Mouse (Mus musculus) cerebellum, adult 2 months (tissue): ENCODE results near the gene Uqcc1. TPM values are rescaled to one million over a fixed set of nuclear protein-coding genes. Genes with fewer than 3 reads are reported as not detected.
"Not testable (repeated sequence)": the region's sequence is repeated elsewhere in the genome, so short reads cannot be mapped to it uniquely, and the experiment has no call there.

Source experiments
- DNase-seq, 2 experiments: peaks; one replicate each; pipeline ENCODE4 v3.0.0; 2021
- H3K27ac ChIP-seq: fragments of 200-500 bp; 2 replicates; pipeline ENCODE4 v1.5.1; 2012; ENCODE audit warnings: low read length, control low read depth, inconsistent platforms; ENCODE audit not compliant: insufficient read depth
- H3K27me3 ChIP-seq: fragments of 200-500 bp; 2 replicates; pipeline ENCODE4 v1.6.1; 2012; ENCODE audit warnings: inconsistent platforms, mild to moderate bottlenecking, low read length, moderate library complexity; ENCODE audit not compliant: control insufficient read depth, insufficient read depth
- H3K4me1 ChIP-seq: fragments of 200-500 bp; 2 replicates; pipeline ENCODE4 v1.6.1; 2011; ENCODE audit warnings: low read length; ENCODE audit not compliant: control insufficient read depth, insufficient read depth
- H3K4me3 ChIP-seq: fragments of 200-500 bp; replicated peaks from 2 replicates; pipeline ENCODE3; 2011; ENCODE audit warnings: mild to moderate bottlenecking, low read depth, low read length, control low read depth; ENCODE audit not compliant: insufficient read depth
- CTCF ChIP-seq: fragments of 200-500 bp; IDR thresholded peaks from 2 replicates; pipeline ENCODE4 v1.5.1; 2011; ENCODE audit warnings: low read depth, mild to moderate bottlenecking, control low read depth, low read length, moderate library complexity, borderline replicate concordance; ENCODE audit not compliant: insufficient read depth
- POLR2A ChIP-seq: fragments of 200-500 bp; IDR thresholded peaks from 2 replicates; pipeline ENCODE4 v1.6.1; 2011; ENCODE audit warnings: low read length, control low read depth, borderline replicate concordance; ENCODE audit not compliant: insufficient read depth
- WGBS: fragments of 180-500 bp; shearing (Covaris S2); methylation state at CpG from one replicate; pipeline ENCODE4 v1.1.7; 2018; 5-methylcytosine and 5-hydroxymethylcytosine counted together
- polyA plus RNA-seq: library from polyadenylated mRNA; depleted of rRNA; stranded (reverse); fragments of >200 nt; gene quantifications from 2 replicates; pipeline ENCODE4 v1.2.3, GENCODE M21; 2012

Uqcc1 gene
- polyA plus RNA-seq, 1 experiment: 95.8 TPM

DNA sequence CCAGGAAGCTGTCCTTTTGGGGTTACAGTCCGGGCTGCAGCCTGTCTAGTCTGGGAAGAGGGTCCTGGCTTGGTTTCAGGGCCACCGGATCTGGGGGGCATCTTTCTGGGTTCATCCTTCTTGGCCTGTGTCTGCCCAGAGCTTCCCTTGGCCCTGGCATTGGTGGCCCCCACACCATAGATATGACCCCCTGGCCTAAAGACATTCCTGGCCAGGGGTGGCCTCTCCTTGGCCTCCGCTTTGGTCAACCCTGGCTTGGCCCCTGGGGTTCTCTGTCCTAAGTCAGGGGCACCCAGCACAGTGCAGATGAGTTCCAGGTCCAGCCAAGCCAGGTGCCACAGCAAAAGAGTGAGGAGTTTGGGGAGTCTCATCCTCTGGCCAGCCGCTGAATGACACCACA, 14.6 kb upstream of the Uqcc1 start:
- H3K27me3 ChIP-seq: no peaks in the 10 kb centered on the region
- H3K27ac ChIP-seq: no peak overlapping the region

DNA sequence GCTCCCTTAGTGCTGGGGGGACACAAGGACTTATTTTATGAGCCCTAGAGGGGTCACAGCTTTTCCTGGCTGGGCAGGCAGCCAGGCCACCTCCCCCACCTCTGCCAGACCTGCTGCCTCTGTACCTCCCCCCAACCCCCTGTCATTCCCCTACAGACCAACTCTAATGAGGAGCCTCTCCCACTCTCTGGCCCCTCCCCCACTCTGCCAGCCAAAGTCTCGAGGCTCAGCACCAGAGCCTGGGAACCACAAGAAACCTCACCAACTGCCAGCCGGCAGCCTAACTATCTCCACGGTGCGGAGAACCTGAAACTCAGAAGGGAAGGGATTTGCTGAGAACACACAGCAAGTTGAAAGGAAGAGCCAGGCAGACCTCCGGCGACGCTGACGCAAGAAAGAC, 13.4 kb upstream of the Uqcc1 start:
- H3K27ac ChIP-seq: no peak overlapping the region
- no peak overlapping the region for H3K4me3 ChIP-seq
- DNase-seq: no peak
- WGBS: 8% methylated on average over 8 of the region's 8 CpGs
- TF ChIP-seq CTCF (no peak), POLR2A (no peak)
- H3K27me3 ChIP-seq: no peaks in the 10 kb centered on the region
- H3K4me1 ChIP-seq: no peaks in the 10 kb centered on the region

More for the DNA sequence above, 14.6 kb upstream of the Uqcc1 start:
- no peak for DNase-seq
- H3K4me1 ChIP-seq: no peaks in the 10 kb centered on the region
- WGBS: 72% methylated on average over 4 of the region's 4 CpGs
- H3K4me3 ChIP-seq: no peak overlapping the region
- TF ChIP-seq CTCF: no peak
- TF ChIP-seq POLR2A: no peak

DNA sequence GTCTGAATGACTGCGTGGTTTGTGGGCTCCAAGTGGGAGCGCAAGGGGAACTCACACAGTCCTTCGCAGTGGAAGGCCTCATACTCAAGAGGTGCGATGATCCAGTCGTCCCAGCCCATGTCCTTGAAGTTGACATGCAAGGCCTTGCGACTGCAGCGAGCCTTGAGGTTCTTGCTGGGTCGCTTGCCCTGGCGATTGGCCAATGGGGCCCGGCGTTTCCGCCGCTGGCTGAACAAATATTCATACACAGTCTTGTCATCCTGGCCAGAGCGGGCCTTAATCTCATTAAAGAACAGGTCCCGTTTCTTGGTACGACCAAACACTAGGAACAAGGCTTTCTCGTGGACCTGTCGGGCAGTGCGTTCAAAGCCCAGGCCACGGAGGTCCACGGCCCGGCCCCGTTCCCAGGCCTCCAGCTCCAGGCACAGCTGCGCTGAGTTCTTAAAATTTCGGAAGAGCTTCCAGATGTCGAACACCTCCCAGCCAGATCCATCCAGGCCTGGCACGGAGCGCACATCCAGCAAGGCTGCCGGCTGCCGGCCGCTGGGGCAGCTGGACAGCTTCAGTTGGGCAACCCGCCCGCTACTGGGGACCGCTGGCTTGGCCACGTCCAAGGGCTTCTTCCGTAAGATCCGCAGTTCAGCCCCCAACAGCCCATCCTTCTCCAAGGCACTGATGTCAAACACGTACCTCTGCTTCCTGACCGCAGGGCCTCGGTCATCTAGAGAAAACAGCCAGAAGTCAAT, 11.8 kb upstream of the Uqcc1 start:
- H3K4me1 ChIP-seq: no peaks in the 10 kb centered on the region
- no peak for TF ChIP-seq CTCF
- TF ChIP-seq POLR2A: no peak
- H3K27ac ChIP-seq: no peak overlapping the region
- WGBS: 72% methylated on average over 40 of the region's 40 CpGs
- H3K4me3 ChIP-seq: no peak overlapping the region
- no peak for DNase-seq
- H3K27me3 ChIP-seq: no peaks in the 10 kb centered on the region

DNA sequence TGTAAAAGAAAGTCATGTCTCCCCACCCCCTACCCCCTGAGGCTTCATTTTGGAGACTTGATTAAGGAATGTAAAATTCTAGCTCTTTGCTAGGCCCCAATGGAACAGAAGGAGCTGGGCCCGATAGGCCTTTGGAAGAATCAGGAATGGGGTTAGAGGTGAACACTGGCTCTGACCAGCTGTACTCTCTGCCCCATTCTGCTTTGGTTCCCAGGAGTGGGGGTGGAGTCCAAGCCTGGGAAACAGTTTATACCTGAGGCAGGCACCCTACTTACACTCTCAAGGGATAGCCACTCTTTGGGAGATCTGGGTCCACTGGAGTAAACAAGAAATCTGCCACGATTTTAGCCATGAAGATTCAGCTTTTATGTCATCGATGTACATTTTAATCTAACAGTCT, 10.6 kb upstream of the Uqcc1 start, which contains the start of gene Gm15557:
Gene Gm15557, plus strand, starts transcription at position 48 of the 400 bp plus-strand sequence.
- DNase-seq: no peak
- 90% methylated on average over 3 of the region's 3 CpGs for WGBS
- no peak within 1 kb of the TSS for H3K27ac ChIP-seq
- no peaks in the 10 kb centered on the region for H3K27me3 ChIP-seq
- no peak within 1 kb of the TSS for H3K4me3 ChIP-seq
- no peaks in the 10 kb centered on the region for H3K4me1 ChIP-seq
- TF ChIP-seq POLR2A: no peak
- TF ChIP-seq CTCF: no peak

DNA sequence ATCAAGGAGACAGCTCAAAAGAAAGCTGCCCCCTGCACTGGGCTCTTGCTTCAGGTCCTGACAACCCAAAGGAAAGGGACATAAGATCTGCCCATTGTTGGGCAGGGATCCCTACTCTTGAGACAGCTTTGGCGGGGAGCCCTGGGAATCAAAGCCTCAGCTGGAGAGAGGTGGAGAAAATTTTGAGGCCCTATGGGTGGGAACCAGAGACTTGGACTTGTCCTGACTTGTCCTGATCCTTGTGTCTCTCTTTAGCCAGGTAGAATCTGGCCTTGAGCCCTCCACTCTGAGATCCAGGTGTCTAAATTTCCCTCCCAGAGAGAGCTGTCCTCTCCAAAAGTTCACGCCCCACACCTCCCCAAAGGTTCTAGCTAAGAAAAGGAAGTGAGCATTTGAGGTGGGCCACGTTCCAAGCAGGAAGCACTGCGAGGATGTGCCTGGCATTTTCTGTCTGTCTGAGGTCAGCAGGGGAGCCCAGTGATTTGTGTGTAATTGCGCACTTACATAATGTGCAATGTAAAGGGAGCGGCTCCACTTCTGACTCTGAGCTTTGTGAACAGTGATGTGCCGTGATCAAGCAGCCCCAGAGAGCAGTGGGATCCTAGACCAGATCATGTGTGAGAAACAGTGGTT, 9.9 kb upstream of the Uqcc1 start:
- no peak overlapping the region for H3K4me3 ChIP-seq
- H3K4me1 ChIP-seq: no peaks in the 10 kb centered on the region
- no peak overlapping the region for H3K27ac ChIP-seq
- DNase-seq: no peak
- H3K27me3 ChIP-seq: no peaks in the 10 kb centered on the region
- WGBS: 59% methylated on average over 7 of the region's 7 CpGs
- TF ChIP-seq CTCF: no peak
- no peak for TF ChIP-seq POLR2A

DNA sequence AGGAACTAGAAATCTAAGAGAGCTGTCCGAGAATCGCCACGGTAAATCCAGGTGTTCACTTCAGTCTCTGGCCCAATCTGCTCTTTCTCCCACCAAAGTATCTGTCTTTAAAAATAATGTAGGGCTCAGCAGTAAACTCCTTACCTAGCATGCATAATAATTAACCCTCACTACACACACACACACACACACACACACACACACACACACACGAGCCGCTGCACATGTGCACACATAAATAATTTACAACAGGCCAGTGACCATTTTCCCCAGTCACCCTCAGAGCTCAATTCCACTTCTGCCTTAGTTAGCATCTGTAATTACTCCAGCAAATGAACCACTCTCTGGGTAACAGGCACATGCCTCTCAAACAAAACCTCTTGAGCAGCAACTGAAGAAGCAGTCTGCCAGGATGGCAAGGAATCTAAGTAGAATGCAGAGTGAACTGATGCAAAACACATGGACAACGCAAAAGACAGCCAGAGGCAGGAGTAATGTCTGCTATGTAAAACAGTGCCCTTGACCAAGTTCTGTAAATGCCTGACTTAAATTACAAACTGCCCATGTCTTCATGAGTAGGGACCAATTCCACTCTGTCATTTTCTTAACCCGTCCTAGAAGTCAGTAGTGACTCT, 1.3 kb downstream of the Uqcc1 start:
- H3K4me3 ChIP-seq: peak overlapping the region; percentile 14
- no peak overlapping the region for H3K27ac ChIP-seq
- peaks cover 3% of the 10 kb centered on the region; the same call in 1 of the 2 replicates for H3K4me1 ChIP-seq
- TF ChIP-seq CTCF (no peak), POLR2A (no peak)
- 77% methylated on average over 7 of the region's 7 CpGs for WGBS
- no peak for DNase-seq
- H3K27me3 ChIP-seq: no peaks in the 10 kb centered on the region

DNA sequence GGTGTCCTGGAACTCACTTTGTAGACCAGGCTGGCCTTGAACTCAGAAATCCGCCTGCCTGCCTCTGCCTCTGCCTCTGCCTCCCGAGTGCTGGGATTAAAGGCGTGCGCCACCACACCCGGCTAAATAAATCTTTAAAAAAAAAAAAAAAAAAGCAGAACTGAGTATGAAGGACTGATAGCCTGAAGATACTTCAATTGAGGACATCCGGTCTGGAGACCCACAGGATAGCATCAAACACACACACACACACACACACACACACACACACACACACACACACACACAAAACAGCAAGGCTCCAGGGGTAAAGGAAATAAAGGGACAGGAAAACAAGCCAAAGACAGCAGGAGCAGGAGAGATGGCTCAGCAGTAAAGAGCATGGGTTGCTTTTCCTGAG, 4.9 kb downstream of the Uqcc1 start:
- WGBS: 94% methylated on average over 6 of the region's 6 CpGs
- DNase-seq, H3K4me1 ChIP-seq, H3K27me3 ChIP-seq, H3K4me3 ChIP-seq, H3K27ac ChIP-seq: not testable (repeated sequence)

DNA sequence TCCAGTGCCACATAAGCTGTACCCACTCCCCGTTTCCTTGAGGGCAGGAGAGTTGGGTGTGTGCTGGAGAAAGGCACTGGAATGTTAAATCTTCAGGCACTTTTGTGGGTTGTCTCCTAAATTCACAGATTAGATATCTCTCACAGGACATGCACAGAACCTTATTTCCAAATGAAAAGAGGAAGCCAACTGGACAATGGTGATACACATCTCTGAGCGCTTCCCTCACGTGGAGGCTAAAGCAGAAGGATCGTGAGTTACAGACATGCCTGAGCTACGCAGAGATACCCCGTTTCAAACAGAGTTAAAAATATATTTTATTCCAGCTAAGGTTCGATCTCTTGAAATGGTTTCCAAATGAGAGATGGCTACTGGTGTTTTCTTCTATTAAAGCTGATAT, 7.0 kb downstream of the Uqcc1 start:
- TF ChIP-seq CTCF: no peak
- TF ChIP-seq POLR2A: no peak
- WGBS: 97% methylated on average over 7 of the region's 7 CpGs
- no peaks in the 10 kb centered on the region for H3K27me3 ChIP-seq
- no peaks in the 10 kb centered on the region for H3K4me1 ChIP-seq
- H3K4me3 ChIP-seq: no peak overlapping the region
- DNase-seq: no peak
- no peak overlapping the region for H3K27ac ChIP-seq
